Mouse (Mus musculus) heart, adult 2 months (tissue): ENCODE measurements around the gene Trpv4.

Experiments used
- CTCF ChIP-seq: fragments of 200-600 bp; IDR thresholded peaks from 2 replicates; pipeline ENCODE4 v1.8.1; 2022; ENCODE audit warnings: antibody characterized with exemption, mild to moderate bottlenecking, moderate library complexity
- POLR2A ChIP-seq: fragments of 200-500 bp; IDR thresholded peaks from 2 replicates; pipeline ENCODE4 v1.6.1; 2011; ENCODE audit warnings: mild to moderate bottlenecking, low read depth, low read length, control low read depth; ENCODE audit not compliant: insufficient read depth

DNA sequence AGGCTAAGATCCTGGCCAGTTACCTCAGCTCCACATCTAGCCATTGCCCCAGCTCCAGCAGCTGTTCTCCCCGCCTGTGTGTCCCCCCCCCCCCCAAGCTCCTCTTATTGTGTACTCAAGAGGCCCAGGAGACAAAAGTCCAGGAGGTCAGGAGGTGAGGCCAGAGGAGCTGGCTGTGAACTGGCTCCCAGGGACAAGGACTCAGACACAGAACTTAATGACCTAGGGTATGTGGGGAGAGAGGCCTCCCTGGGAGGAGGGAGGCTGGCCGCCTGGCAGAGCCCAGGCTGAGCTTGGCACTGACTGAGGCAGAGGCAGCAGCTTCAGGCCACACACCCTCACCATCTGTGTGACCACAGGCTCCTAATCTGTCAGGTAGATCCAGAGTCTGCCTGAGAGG is 85.2 kb downstream of the Trpv4 start:
- TF ChIP-seq CTCF = no peak
- no peak for TF ChIP-seq POLR2A
